Mouse (Mus musculus): ENCODE measurements at regions not wholly inside any gene's neighbourhood (a gene's known extent, or its start where the extent isn't known, plus 50 kb on each side); places are given as distances from the start of the nearest gene placed in this dataset.

GRCm38 (mm10) chr13:101625922-101626321 is 142.1 kb downstream of the Pik3r1 start:
- DNase-seq (ENCODE audit: low spot score) = no peak

GRCm38 (mm10) chr13:101624179-101624581 is 143.8 kb downstream of the Pik3r1 start:
- no peak for DNase-seq (ENCODE audit: low spot score)

- DNase-seq (ENCODE audit: low spot score) = no peak
Measured at GRCm38 (mm10) chr13:101622649-101623048, 145.4 kb downstream of the Pik3r1 start.

- no peak for DNase-seq (ENCODE audit: low spot score)
Measured at GRCm38 (mm10) chr13:101620660-101621059, 147.4 kb downstream of the Pik3r1 start.

- no peak for DNase-seq (ENCODE audit: low spot score)
Measured at GRCm38 (mm10) chr13:101619154-101619553, 148.9 kb downstream of the Pik3r1 start.

GRCm38 (mm10) chr13:101612786-101613185 is 155.2 kb downstream of the Pik3r1 start:
- DNase-seq (ENCODE audit: low spot score) = no peak

GRCm38 (mm10) chr13:101611725-101612124 is 156.3 kb downstream of the Pik3r1 start:
- DNase-seq (ENCODE audit: low spot score) = no peak

- no peak for DNase-seq (ENCODE audit: low spot score)
Measured at GRCm38 (mm10) chr13:101606184-101606730, 161.8 kb downstream of the Pik3r1 start.

GRCm38 (mm10) chr13:101605685-101606084 is 162.3 kb downstream of the Pik3r1 start:
- no peak for DNase-seq (ENCODE audit: low spot score)

GRCm38 (mm10) chr13:101605051-101605450 is 163.0 kb downstream of the Pik3r1 start:
- no peak for DNase-seq (ENCODE audit: low spot score)

- no peak for DNase-seq (ENCODE audit: low spot score)
Measured at GRCm38 (mm10) chr13:101598126-101598485, 169.9 kb downstream of the Pik3r1 start.

GRCm38 (mm10) chr13:101597243-101598125 is 170.5 kb downstream of the Pik3r1 start:
- DNase-seq (ENCODE audit: low spot score) = no peak

GRCm38 (mm10) chr13:101594511-101595175 is 173.4 kb downstream of the Pik3r1 start:
- DNase-seq (ENCODE audit: low spot score) = no peak

- no peak for DNase-seq (ENCODE audit: low spot score)
Measured at GRCm38 (mm10) chr13:101592355-101592754, 175.7 kb downstream of the Pik3r1 start.

- no peak for DNase-seq (ENCODE audit: low spot score)
Measured at GRCm38 (mm10) chr13:101588905-101589304, 179.1 kb downstream of the Pik3r1 start.

- DNase-seq (ENCODE audit: low spot score) = no peak
Measured at GRCm38 (mm10) chr13:101586787-101587186, 181.2 kb downstream of the Pik3r1 start.

GRCm38 (mm10) chr13:101576481-101576880 is 191.5 kb downstream of the Pik3r1 start:
- no peak for DNase-seq (ENCODE audit: low spot score)

- DNase-seq (ENCODE audit: low spot score) = no peak
Measured at GRCm38 (mm10) chr13:101572809-101573590, 195.0 kb downstream of the Pik3r1 start.

- no peak for DNase-seq (ENCODE audit: low spot score)
Measured at GRCm38 (mm10) chr13:101572246-101572645, 195.8 kb downstream of the Pik3r1 start.

- no peak for DNase-seq (ENCODE audit: low spot score)
Measured at GRCm38 (mm10) chr13:101570034-101570433, 198.0 kb downstream of the Pik3r1 start.

- no peak for DNase-seq (ENCODE audit: low spot score)
Measured at GRCm38 (mm10) chr13:101568985-101569631, 198.9 kb downstream of the Pik3r1 start.

- no peak for DNase-seq (ENCODE audit: low spot score)
Measured at GRCm38 (mm10) chr13:101565323-101565722, 202.7 kb downstream of the Pik3r1 start.
